In genomic region chr12:56531051-56531620, GRCm38 (mm10) we compare ENCODE assay signal across 32 mouse cellular contexts. TPM values are rescaled to one million over a fixed set of nuclear protein-coding genes. Genes with fewer than 3 reads are reported as not detected.
A peak's percentile ranks its signal among the peaks of the same experiment; 100 is the strongest.
DNase-seq lines count a peak whose midpoint lies in the region; ATAC-seq and TF ChIP-seq lines count a peak whose summit lies in the region.
"Had no signal": no experiment of that assay in that cellular context is flagged by ENCODE, and none has a peak within 500 bp of the region (broad histone marks: within the 10 kb centered on the region; RNA-seq: fewer than 3 reads in every experiment).

No protein-coding gene starts in this region.

- peaks cover 2% of the 10 kb centered on the region; the same call in 1 of the 2 replicates for H3K4me1 ChIP-seq in hindbrain, embryonic 11.5 days (replicated peaks; ENCODE audit: control insufficient read depth, insufficient read depth, low read length)
- peaks cover 22% of the 10 kb centered on the region for H3K4me1 ChIP-seq in hindbrain, embryonic 10.5 days (replicated peaks)
- no peaks in the 10 kb centered on the region for H3K4me1 ChIP-seq in lung, postnatal 0 days (ENCODE audit: insufficient read depth, low read depth, low read length)
- peaks cover 21% of the 10 kb centered on the region for H3K4me1 ChIP-seq in embryonic facial prominence, embryonic 10.5 days
- H3K4me1 ChIP-seq in forebrain, embryonic 15.5 days = peaks cover 22% of the 10 kb centered on the region

- no peak for TF ChIP-seq EP300 in lung, postnatal 0 days (IDR thresholded peaks at IDR 0.05)

- H3K27me3 ChIP-seq in hindbrain, embryonic 11.5 days (ENCODE audit: control insufficient read depth, insufficient read depth, low read length) = peaks cover 94% of the 10 kb centered on the region
- H3K27me3 ChIP-seq in hindbrain, embryonic 10.5 days (ENCODE audit: insufficient read depth, poor library complexity, severe bottlenecking) = peaks cover 100% of the 10 kb centered on the region
- peaks cover 32% of the 10 kb centered on the region; the same call in 1 of the 2 replicates for H3K27me3 ChIP-seq in lung, postnatal 0 days (replicated peaks; ENCODE audit: insufficient read depth, low read length)
- H3K27me3 ChIP-seq in embryonic facial prominence, embryonic 10.5 days (replicated peaks; ENCODE audit: low read depth, poor library complexity, severe bottlenecking) = peaks cover 100% of the 10 kb centered on the region
- peaks cover 89% of the 10 kb centered on the region for H3K27me3 ChIP-seq in forebrain, embryonic 15.5 days

- WGBS in hindbrain, embryonic 11.5 days = 0% methylated on average over 3 of the region's 3 CpGs
- 2% methylated on average over 3 of the region's 3 CpGs for WGBS in hindbrain, embryonic 10.5 days
- WGBS in lung, postnatal 0 days = 1% methylated on average over 3 of the region's 3 CpGs
- WGBS in embryonic facial prominence, embryonic 10.5 days = 0% methylated on average over 3 of the region's 3 CpGs
- 3% methylated on average over 3 of the region's 3 CpGs for WGBS in forebrain, embryonic 15.5 days

- no peak overlapping the region for H3K4me3 ChIP-seq in hindbrain, embryonic 11.5 days (ENCODE audit: low read depth, low read length)
- H3K4me3 ChIP-seq in hindbrain, embryonic 10.5 days = no peak overlapping the region
- peak overlapping the region; percentile 60 for H3K4me3 ChIP-seq in lung, postnatal 0 days (ENCODE audit: low read depth, low read length)
- H3K4me3 ChIP-seq in embryonic facial prominence, embryonic 10.5 days = peak overlapping the region; percentile 12; the same call in 1 of the 2 replicates
- no peak overlapping the region for H3K4me3 ChIP-seq in forebrain, embryonic 15.5 days
- H3K4me3 ChIP-seq: erythroblast, embryonic 14.5 days; hindbrain, embryonic 12.5 days; intestine, embryonic 15.5 days; limb, embryonic 12.5 days; myocyte; neural tube, embryonic 13.5 days had no signal

- H3K9ac ChIP-seq in hindbrain, embryonic 11.5 days (ENCODE audit: low read depth, low read length) = no peak overlapping the region
- peak overlapping the region; percentile 84 for H3K9ac ChIP-seq in lung, postnatal 0 days (replicated peaks; ENCODE audit: low read depth)
- H3K9ac ChIP-seq in forebrain, embryonic 15.5 days (replicated peaks) = no peak overlapping the region
- H3K9ac ChIP-seq: hindbrain, embryonic 12.5 days; intestine, embryonic 15.5 days; limb, embryonic 12.5 days; midbrain, embryonic 12.5 days; neural tube, embryonic 13.5 days had no signal

- no peak for TF ChIP-seq CTCF in lung, postnatal 0 days (IDR thresholded peaks at IDR 0.05)

- H3K4me2 ChIP-seq in hindbrain, embryonic 11.5 days (replicated peaks; ENCODE audit: low read depth, low read length) = no peak overlapping the region
- peak overlapping the region; percentile 54 for H3K4me2 ChIP-seq in lung, postnatal 0 days (replicated peaks; ENCODE audit: low read depth, low read length)
- H3K4me2 ChIP-seq in forebrain, embryonic 15.5 days (replicated peaks) = peak overlapping the region; percentile 11
- H3K4me2 ChIP-seq: hindbrain, embryonic 12.5 days; intestine, embryonic 15.5 days; limb, embryonic 12.5 days; midbrain, embryonic 12.5 days; neural tube, embryonic 13.5 days had no signal

- H3K27ac ChIP-seq in hindbrain, embryonic 11.5 days (ENCODE audit: low read depth, low read length) = no peak overlapping the region
- no peak overlapping the region for H3K27ac ChIP-seq in hindbrain, embryonic 10.5 days
- H3K27ac ChIP-seq in lung, postnatal 0 days (ENCODE audit: low read length) = peak overlapping the region; percentile 96
- H3K27ac ChIP-seq in embryonic facial prominence, embryonic 10.5 days (replicated peaks) = no peak overlapping the region
- H3K27ac ChIP-seq in forebrain, embryonic 15.5 days (replicated peaks) = no peak overlapping the region
- H3K27ac ChIP-seq: hindbrain, embryonic 12.5 days; hindbrain, postnatal 0 days; intestine, embryonic 15.5 days; limb, embryonic 12.5 days; midbrain, embryonic 12.5 days; neural tube, embryonic 13.5 days; stomach, postnatal 0 days had no signal

- H3K9me3 ChIP-seq in hindbrain, embryonic 11.5 days (ENCODE audit: control insufficient read depth, low read length) = no peaks in the 10 kb centered on the region
- H3K9me3 ChIP-seq in hindbrain, embryonic 10.5 days = no peaks in the 10 kb centered on the region
- H3K9me3 ChIP-seq in lung, postnatal 0 days (ENCODE audit: low read length) = no peaks in the 10 kb centered on the region
- no peaks in the 10 kb centered on the region for H3K9me3 ChIP-seq in embryonic facial prominence, embryonic 10.5 days
- no peaks in the 10 kb centered on the region for H3K9me3 ChIP-seq in forebrain, embryonic 15.5 days
- H3K9me3 ChIP-seq: hindbrain, embryonic 12.5 days; intestine, embryonic 15.5 days; limb, embryonic 12.5 days; midbrain, embryonic 12.5 days; neural tube, embryonic 13.5 days had no signal

- no peak for ATAC-seq in hindbrain, embryonic 11.5 days (ENCODE audit: low FRiP score)
- ATAC-seq in lung, postnatal 0 days = no peak
- ATAC-seq in forebrain, embryonic 15.5 days (replicated peaks) = no peak
- ATAC-seq: hindbrain, postnatal 0 days; intestine, embryonic 15.5 days; Patski had no signal

- DNase-seq in hindbrain, embryonic 11.5 days (ENCODE audit: low spot score) = peak; percentile 39
- DNase-seq in hindbrain, embryonic 10.5 days (ENCODE audit: low spot score) = no peak
- DNase-seq in lung, postnatal 0 days (ENCODE audit: low spot score) = no peak
- no peak for DNase-seq in lung, postnatal 36 days
- no peak for DNase-seq in embryonic facial prominence, embryonic 10.5 days (ENCODE audit: low spot score)
- no peak for DNase-seq in kidney, adult 8-10 months
- DNase-seq in embryo, embryonic 10 days (ENCODE audit: low spot score) = no peak
- DNase-seq: adrenal gland, postnatal 10 days; cerebellum, adult 11 months; cerebellum, adult 9-10 months; cerebellum, postnatal 36 days; gastrocnemius, postnatal 14 days; heart, postnatal 14 days; kidney, postnatal 14 days; layer of hippocampus, adult 9-11 months; right cerebral cortex, postnatal 4 days; thymus, adult 2 months; thymus, postnatal 4 days had no signal

- H3K36me3 ChIP-seq in hindbrain, embryonic 11.5 days (ENCODE audit: control insufficient read depth, insufficient read depth, low read length) = no peaks in the 10 kb centered on the region
- H3K36me3 ChIP-seq in hindbrain, embryonic 10.5 days = no peaks in the 10 kb centered on the region
- H3K36me3 ChIP-seq in lung, postnatal 0 days (ENCODE audit: insufficient read depth, low read length) = no peaks in the 10 kb centered on the region
- H3K36me3 ChIP-seq in embryonic facial prominence, embryonic 10.5 days (replicated peaks) = no peaks in the 10 kb centered on the region
- no peaks in the 10 kb centered on the region for H3K36me3 ChIP-seq in forebrain, embryonic 15.5 days
- H3K36me3 ChIP-seq: hindbrain, embryonic 12.5 days; intestine, embryonic 15.5 days; limb, embryonic 12.5 days; midbrain, embryonic 12.5 days; neural tube, embryonic 13.5 days had no signal

RNA-seq across cellular contexts. Expression of gene Nkx2-1, which starts 5.6 kb away (rescaled TPM):
- 0.11 and 0.29 TPM in 2 replicates for polyA plus RNA-seq in hindbrain, embryonic 11.5 days (2014; fragmentation: Nextera tagmentation; extraction: Ambion mirVana)
- 3.2 and 3.6 TPM in 2 replicates for polyA plus RNA-seq in hindbrain, embryonic 10.5 days (2016; fragmentation: Nextera tagmentation; extraction: Ambion mirVana)
- polyA plus RNA-seq in lung, postnatal 0 days (2015; fragmentation: Nextera tagmentation; extraction: Ambion mirVana) = 62.7 and 68.7 TPM in 2 replicates
- 4.4 and 9.0 TPM in 2 replicates for polyA plus RNA-seq in embryonic facial prominence, embryonic 10.5 days (2016; fragmentation: Nextera tagmentation; extraction: Ambion mirVana)
- polyA plus RNA-seq in forebrain, embryonic 15.5 days (2015; fragmentation: Nextera tagmentation; extraction: Ambion mirVana) = 8.2 and 11.0 TPM in 2 replicates
- polyA plus RNA-seq: erythroblast, embryonic 14.5 days; hindbrain, postnatal 0 days; intestine, embryonic 15.5 days; kidney, embryonic 14.5 days; limb, embryonic 12.5 days; liver, embryonic 16.5 days; myocyte; Patski; spleen, adult 2 months; stomach, postnatal 0 days had no signal

Comparison
In these comparisons a context has a peak if more than half of its experiments do, and no peak if none do; other contexts are left out.
1. H3K4me3 ChIP-seq: peak in lung, postnatal 0 days (single experiment) and embryonic facial prominence, embryonic 10.5 days (single experiment); none in hindbrain, embryonic 11.5 days (single experiment), hindbrain, embryonic 10.5 days (single experiment) and forebrain, embryonic 15.5 days (single experiment).